Mouse (Mus musculus) small intestine, adult 2 months (tissue): ENCODE data around the gene Ginm1.

Experiments used
- CTCF ChIP-seq: fragments of 200-500 bp; IDR thresholded peaks from 2 replicates; pipeline ENCODE4 v1.5.1; 2012; ENCODE audit warnings: low read depth, mild to moderate bottlenecking, control low read depth, inconsistent platforms, low read length, moderate library complexity, mixed read lengths; ENCODE audit not compliant: insufficient replicate concordance, insufficient read length; ENCODE audit errors: extremely low read depth
- POLR2A ChIP-seq: fragments of 200-500 bp; IDR thresholded peaks from 2 replicates; pipeline ENCODE4 v1.6.1; 2012; ENCODE audit warnings: low read depth, mild to moderate bottlenecking, control low read depth, inconsistent platforms, low read length, moderate library complexity

DNA sequence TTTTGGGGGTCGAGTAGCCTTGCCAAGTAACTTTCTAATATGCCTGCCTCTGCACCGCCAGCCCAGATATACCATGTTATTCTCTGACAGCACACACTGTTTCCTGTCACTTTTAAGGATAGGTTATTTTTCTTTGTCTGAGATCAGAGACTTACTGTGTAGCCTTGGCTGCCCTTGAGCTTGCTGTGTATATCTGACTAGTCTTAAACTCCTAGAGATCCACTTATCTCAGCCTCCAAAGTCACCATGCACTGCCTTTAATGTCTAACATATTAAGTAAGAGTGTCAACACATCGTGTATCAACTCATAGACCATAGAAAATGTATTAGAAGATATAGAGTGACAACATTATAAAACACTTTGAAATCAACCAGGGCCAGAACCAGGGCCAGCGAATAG, 27.0 kb upstream of the Ginm1 start:
- TF ChIP-seq CTCF, result no peak
- TF ChIP-seq POLR2A, result no peak
